Mouse (Mus musculus): ENCODE measurements around the gene Mbnl1. TPM values are rescaled to one million over a fixed set of nuclear protein-coding genes. Genes with fewer than 3 reads are reported as not detected.

Mbnl1 gene
- polyA plus RNA-seq, 1 experiment from 2014 or later, result 127 TPM

- Histone ChIP-seq H3K27me3 (replicated peaks; ENCODE audit: insufficient read depth, low read length) (no peaks in the 10 kb centered on the region), H3K4me1 (ENCODE audit: insufficient read depth, low read depth, low read length) (peaks cover 39% of the 10 kb centered on the region; the same call in 1 of the 2 replicates), H3K9me3 (ENCODE audit: low read length) (no peaks in the 10 kb centered on the region), H3K9ac (replicated peaks; ENCODE audit: low read depth) (peak overlapping the region; percentile 96), H3K4me2 (replicated peaks; ENCODE audit: low read depth, low read length) (peak overlapping the region; percentile 75), H3K36me3 (ENCODE audit: insufficient read depth, low read length) (no peaks in the 10 kb centered on the region), H3K27ac (ENCODE audit: low read length) (peak overlapping the region; percentile 100), H3K4me3 (ENCODE audit: low read depth, low read length) (peak overlapping the region; percentile 97)
- ATAC-seq (no peak), DNase-seq (ENCODE audit: low spot score) (peak; percentile 40)
- 2% methylated on average over 7 of the region's 7 CpGs for WGBS
- TF ChIP-seq EP300 (IDR thresholded peaks at IDR 0.05) (no peak), CTCF (IDR thresholded peaks at IDR 0.05) (no peak)
Measured at GRCm38 (mm10) chr3:60502155-60502987, 29.7 kb downstream of the Mbnl1 start.

- Histone ChIP-seq H3K9ac (replicated peaks; ENCODE audit: low read depth) (peak overlapping the region; percentile 96), H3K9me3 (ENCODE audit: low read length) (no peaks in the 10 kb centered on the region), H3K4me1 (ENCODE audit: insufficient read depth, low read depth, low read length) (peaks cover 39% of the 10 kb centered on the region; the same call in 1 of the 2 replicates), H3K36me3 (ENCODE audit: insufficient read depth, low read length) (no peaks in the 10 kb centered on the region), H3K27ac (ENCODE audit: low read length) (peak overlapping the region; percentile 100), H3K4me2 (replicated peaks; ENCODE audit: low read depth, low read length) (peak overlapping the region; percentile 75), H3K27me3 (replicated peaks; ENCODE audit: insufficient read depth, low read length) (no peaks in the 10 kb centered on the region), H3K4me3 (ENCODE audit: low read depth, low read length) (peak overlapping the region; percentile 97)
- DNase-seq (ENCODE audit: low spot score) (peak; percentile 59), ATAC-seq (no peak)
- WGBS, result 9% methylated on average over 7 of the region's 7 CpGs
- TF ChIP-seq CTCF (IDR thresholded peaks at IDR 0.05), result no peak; the same call in 1 of the 2 replicates
- no peak for TF ChIP-seq EP300 (IDR thresholded peaks at IDR 0.05)
Measured at GRCm38 (mm10) chr3:60503196-60503595, 30.6 kb downstream of the Mbnl1 start.

- peaks cover 34% of the 10 kb centered on the region; the same call in 1 of the 2 replicates for H3K4me1 ChIP-seq (ENCODE audit: insufficient read depth, low read depth, low read length)
- TF ChIP-seq CTCF (IDR thresholded peaks at IDR 0.05) (no peak), EP300 (IDR thresholded peaks at IDR 0.05) (peak; percentile 78)
- peak overlapping the region; percentile 68 for H3K27ac ChIP-seq (ENCODE audit: low read length)
- DNase-seq (ENCODE audit: low spot score) (peak; percentile 82), ATAC-seq (no peak)
- peak overlapping the region; percentile 75 for H3K4me2 ChIP-seq (replicated peaks; ENCODE audit: low read depth, low read length)
- no peaks in the 10 kb centered on the region for H3K9me3 ChIP-seq (ENCODE audit: low read length)
- WGBS, result 17% methylated on average over 5 of the region's 5 CpGs
- H3K27me3 ChIP-seq (replicated peaks; ENCODE audit: insufficient read depth, low read length), result no peaks in the 10 kb centered on the region
- no peaks in the 10 kb centered on the region for H3K36me3 ChIP-seq (ENCODE audit: insufficient read depth, low read length)
- H3K4me3 ChIP-seq (ENCODE audit: low read depth, low read length), result peak overlapping the region; percentile 16; the same call in 1 of the 2 replicates
- no peak overlapping the region for H3K9ac ChIP-seq (replicated peaks; ENCODE audit: low read depth)
Measured at GRCm38 (mm10) chr3:60504775-60505430, 32.3 kb downstream of the Mbnl1 start.

GRCm38 (mm10) chr3:60506821-60507220, 34.2 kb downstream of the Mbnl1 start:
- no peaks in the 10 kb centered on the region for H3K9me3 ChIP-seq (ENCODE audit: low read length)
- no peak overlapping the region for H3K4me3 ChIP-seq (ENCODE audit: low read depth, low read length)
- peaks cover 42% of the 10 kb centered on the region; the same call in 1 of the 2 replicates for H3K4me1 ChIP-seq (ENCODE audit: insufficient read depth, low read depth, low read length)
- H3K4me2 ChIP-seq (replicated peaks; ENCODE audit: low read depth, low read length), result no peak overlapping the region
- ATAC-seq (no peak), DNase-seq (ENCODE audit: low spot score) (no peak)
- no peaks in the 10 kb centered on the region for H3K36me3 ChIP-seq (ENCODE audit: insufficient read depth, low read length)
- WGBS, result 74% methylated on average over 5 of the region's 5 CpGs
- no peak overlapping the region for H3K9ac ChIP-seq (replicated peaks; ENCODE audit: low read depth)
- H3K27ac ChIP-seq (ENCODE audit: low read length), result no peak overlapping the region
- H3K27me3 ChIP-seq (replicated peaks; ENCODE audit: insufficient read depth, low read length), result no peaks in the 10 kb centered on the region
- no peak for TF ChIP-seq CTCF (IDR thresholded peaks at IDR 0.05)
- no peak for TF ChIP-seq EP300 (IDR thresholded peaks at IDR 0.05)

GRCm38 (mm10) chr3:60507496-60507895, 34.9 kb downstream of the Mbnl1 start:
- H3K4me3 ChIP-seq (ENCODE audit: low read depth, low read length), result no peak overlapping the region
- H3K9me3 ChIP-seq (ENCODE audit: low read length), result no peaks in the 10 kb centered on the region
- H3K36me3 ChIP-seq (ENCODE audit: insufficient read depth, low read length), result no peaks in the 10 kb centered on the region
- peaks cover 44% of the 10 kb centered on the region; the same call in 1 of the 2 replicates for H3K4me1 ChIP-seq (ENCODE audit: insufficient read depth, low read depth, low read length)
- DNase-seq (ENCODE audit: low spot score) (no peak), ATAC-seq (no peak)
- TF ChIP-seq EP300 (IDR thresholded peaks at IDR 0.05) (no peak), CTCF (IDR thresholded peaks at IDR 0.05) (no peak)
- WGBS, result 68% methylated on average over 3 of the region's 3 CpGs
- H3K27me3 ChIP-seq (replicated peaks; ENCODE audit: insufficient read depth, low read length), result no peaks in the 10 kb centered on the region
- H3K9ac ChIP-seq (replicated peaks; ENCODE audit: low read depth), result no peak overlapping the region
- no peak overlapping the region for H3K4me2 ChIP-seq (replicated peaks; ENCODE audit: low read depth, low read length)
- no peak overlapping the region for H3K27ac ChIP-seq (ENCODE audit: low read length)

- H3K9me3 ChIP-seq (ENCODE audit: low read length), result no peaks in the 10 kb centered on the region
- no peak overlapping the region for H3K4me3 ChIP-seq (ENCODE audit: low read depth, low read length)
- WGBS, result 62% methylated on average over 2 of the region's 2 CpGs
- H3K9ac ChIP-seq (replicated peaks; ENCODE audit: low read depth), result no peak overlapping the region
- TF ChIP-seq CTCF (IDR thresholded peaks at IDR 0.05) (no peak), EP300 (IDR thresholded peaks at IDR 0.05) (peak; percentile 81)
- DNase-seq (ENCODE audit: low spot score) (peak; percentile 87), ATAC-seq (peak; percentile 66)
- no peaks in the 10 kb centered on the region for H3K36me3 ChIP-seq (ENCODE audit: insufficient read depth, low read length)
- H3K4me2 ChIP-seq (replicated peaks; ENCODE audit: low read depth, low read length), result no peak overlapping the region
- H3K27ac ChIP-seq (ENCODE audit: low read length), result peak overlapping the region; percentile 66
- peaks cover 44% of the 10 kb centered on the region; the same call in 1 of the 2 replicates for H3K4me1 ChIP-seq (ENCODE audit: insufficient read depth, low read depth, low read length)
- no peaks in the 10 kb centered on the region for H3K27me3 ChIP-seq (replicated peaks; ENCODE audit: insufficient read depth, low read length)
Measured at GRCm38 (mm10) chr3:60507979-60508378, 35.3 kb downstream of the Mbnl1 start.
